Mouse (Mus musculus) urinary bladder, postnatal 36 days (tissue): ENCODE measurements around the gene Acvr1b.

Experiments used
- DNase-seq, 2 experiments: peaks; one replicate each; pipeline ENCODE4 v3.0.0; 2022; ENCODE audit warnings: low spot score in 2 of 2, mixed read lengths in 1 of 2

The Acvr1b gene

DNA sequence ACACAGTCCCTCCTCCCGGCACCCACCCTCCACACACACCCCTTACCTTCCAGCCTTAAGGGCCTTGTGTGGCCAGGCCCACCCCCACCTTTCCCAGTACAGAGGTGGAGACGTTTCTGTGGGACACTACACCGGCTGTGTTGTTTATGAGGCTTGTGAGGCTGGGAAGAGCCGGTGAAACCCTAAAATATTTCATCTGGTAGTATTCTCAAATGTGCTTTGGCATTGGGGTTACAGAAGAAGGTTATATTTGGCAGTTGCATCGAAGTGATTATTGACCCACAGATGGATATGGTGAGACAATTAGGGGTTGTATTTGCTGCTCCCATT is 1.2 kb downstream of the Acvr1b start:
- DNase-seq = no peak

DNA sequence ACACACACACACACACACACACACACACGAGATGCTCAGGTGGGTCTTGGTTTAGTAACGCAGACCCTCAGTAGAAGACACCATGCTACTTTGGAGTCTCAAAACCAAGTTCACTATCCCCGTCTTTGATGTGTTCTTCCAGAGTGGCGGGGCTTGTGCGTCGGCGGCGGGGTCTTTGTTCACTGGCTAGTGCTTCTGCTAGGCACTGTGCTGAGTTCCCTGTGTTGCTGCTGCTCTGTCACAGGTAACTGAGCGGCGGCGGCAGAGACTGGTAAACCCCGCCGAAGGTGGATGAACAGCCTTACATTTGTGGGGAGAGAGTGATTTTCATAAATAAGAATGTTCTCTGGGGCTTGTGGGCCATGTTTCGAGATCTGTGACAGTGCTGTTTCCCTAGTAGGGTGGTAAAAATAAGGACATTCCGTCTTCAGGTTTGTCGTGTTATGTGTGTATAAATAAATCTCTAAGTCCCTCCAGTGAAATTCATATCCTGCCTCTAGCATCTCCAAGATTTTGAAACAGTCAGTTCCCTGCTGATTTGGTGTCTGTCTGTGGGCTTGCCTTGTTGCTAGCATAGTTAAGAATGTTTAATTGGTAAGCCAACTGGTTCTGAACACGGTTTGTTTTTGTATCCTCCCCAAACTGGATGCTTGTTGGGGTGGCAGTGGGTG is 1.9 kb downstream of the Acvr1b start:
- DNase-seq = no peak

DNA sequence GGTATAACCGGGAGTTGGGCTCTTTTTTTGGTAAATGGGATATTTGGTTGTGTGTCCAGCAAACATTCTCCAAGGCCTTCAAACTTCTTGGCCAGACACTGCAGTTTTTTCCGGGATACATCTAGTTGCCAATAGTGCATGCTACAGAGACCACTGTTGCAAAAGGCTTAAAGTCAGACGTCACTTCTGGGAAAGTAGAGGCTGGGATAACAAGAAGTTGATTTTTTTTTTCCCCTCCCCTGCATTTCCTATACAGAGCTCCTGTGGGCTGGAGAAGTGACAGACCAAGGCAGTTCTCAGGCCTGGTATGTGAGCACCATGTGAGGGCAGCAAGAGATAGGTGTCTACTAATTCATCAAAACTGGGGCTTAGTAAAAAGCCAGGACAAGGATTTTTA is 2.4 kb downstream of the Acvr1b start:
- no peak for DNase-seq

DNA sequence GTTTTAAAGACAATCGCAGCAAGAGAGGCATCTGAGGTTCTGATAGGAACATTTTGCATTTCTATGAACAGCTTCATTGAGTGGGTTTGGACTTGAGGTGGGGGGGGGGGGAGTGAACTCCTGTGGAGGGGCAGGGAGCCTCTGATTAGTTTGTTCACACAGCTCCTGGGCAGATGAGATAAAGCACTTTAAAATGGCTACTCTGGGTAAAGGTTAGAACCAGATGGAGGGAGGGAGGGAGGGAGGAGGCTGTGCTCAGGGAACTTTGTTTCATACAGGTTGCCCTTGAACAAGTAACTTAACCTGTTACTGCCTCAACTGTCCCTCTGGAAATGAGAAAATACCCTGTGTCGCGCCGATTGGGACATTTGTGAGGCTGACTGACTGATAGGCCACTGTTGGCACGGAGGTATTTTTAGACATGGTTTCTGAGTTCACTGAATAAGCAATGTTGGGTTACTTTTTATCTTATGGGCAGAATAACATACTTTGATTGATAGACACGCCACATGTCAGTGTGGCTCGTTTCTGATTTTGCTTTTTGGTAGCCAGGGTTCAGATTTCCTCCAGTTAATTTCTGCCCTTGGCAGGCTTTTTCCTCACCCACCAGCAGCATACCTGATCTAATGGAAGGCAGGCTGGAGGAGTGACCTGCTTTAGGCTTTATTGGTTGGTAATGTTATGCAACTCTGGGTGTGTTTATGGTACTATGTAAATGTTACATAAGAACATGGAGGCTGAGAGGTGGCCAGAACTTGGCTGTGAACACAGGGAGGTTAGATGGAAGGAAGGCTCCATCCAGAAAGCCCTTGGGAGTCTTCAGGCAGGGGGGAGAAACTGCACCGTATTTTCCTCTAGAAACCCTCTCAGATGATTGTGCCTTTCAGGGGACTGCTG is 3.2 kb downstream of the Acvr1b start:
- DNase-seq = no peak

DNA sequence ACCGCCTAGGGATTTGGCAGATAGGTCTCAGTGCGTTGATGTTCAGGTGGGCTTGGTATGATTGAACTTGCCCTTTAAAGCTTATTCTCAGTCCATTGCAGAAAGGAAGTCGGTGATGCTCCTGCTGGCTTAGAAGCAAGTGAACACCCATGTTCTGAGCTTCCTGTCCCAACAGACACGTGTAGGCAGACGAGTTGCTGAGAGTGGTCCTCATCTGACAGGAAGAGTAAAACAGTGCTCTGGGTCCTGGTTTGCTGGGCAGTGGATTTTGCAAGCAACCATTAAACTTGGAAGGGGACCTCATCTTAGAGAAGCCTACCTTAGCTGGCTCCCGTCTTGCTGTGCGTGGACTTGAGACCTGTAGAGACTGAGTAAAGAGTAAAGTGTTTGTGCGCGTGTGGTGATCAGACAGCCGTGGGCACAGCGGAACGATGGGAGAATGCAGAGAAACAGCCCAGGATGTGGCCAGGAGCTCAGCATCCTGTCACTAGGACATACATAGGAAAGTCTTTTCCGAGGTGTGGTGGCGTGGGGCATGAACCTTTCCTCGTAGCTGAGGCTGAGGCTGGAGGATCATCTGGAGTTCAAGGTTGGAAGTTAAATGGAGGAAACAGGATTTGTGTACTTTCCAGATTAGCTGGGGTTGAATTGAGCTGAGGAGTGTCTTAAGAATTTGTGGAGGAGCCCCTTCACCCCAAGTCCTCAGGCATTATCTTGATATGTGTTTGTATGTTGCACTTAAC is 6.7 kb downstream of the Acvr1b start:
- DNase-seq = no peak

DNA sequence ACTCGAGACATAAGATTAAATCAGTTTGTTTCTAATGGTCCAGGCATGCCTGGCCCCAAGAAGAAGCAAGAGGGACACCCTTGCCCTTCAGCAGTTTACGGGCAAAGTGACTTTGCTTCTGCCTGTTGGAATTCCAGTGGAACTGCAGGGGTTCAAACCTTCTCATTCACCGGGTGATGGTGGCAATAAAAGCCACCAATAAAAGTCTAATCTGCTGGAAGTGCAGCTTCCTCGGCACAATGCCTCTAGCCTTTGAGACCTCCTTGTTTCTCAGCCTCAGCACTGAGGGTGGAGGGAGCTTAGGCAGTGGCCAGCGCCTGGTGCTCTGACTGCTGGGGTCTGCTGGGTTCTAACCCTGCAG is 7.2 kb downstream of the Acvr1b start:
- no peak for DNase-seq

DNA sequence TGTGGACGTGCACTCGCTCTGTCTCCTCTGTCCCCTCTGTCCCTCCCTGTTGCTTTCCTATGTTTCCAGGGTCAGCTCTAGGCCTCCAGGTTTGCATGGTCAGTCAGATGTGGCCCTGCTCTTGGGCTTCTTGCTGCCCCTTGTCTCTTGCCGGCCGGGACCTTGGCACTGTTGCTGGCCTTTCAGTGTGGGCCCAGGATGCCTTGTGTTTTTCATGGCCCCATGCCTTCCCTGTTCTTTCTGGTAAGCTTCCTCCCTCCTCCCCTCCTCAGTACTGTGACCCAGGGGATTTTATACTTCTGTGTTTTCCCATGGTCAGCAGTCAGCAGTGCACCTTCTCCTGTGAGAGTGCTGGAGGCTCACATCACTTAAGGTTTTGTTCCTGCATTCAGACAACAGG is 7.6 kb downstream of the Acvr1b start:
- no peak for DNase-seq

DNA sequence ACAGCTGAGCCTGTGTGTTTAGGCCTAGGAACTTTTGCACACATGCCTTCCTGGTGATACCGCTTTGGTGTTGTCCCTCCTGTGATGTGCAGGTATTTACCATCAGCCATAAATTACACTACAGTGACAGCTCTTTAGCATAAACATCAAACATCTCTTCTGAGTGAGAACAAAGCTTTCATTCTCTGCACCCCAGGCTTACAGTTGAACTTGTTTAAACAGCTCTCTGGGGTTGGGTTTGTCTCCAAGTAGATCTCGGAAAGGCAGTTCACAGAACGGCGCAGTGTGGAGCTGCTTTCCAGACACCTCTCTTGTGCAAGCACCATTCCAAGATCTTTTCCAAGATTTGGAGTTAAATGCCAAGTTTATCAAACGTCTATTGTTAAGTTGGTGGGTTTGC is 8.8 kb downstream of the Acvr1b start:
- DNase-seq = no peak

DNA sequence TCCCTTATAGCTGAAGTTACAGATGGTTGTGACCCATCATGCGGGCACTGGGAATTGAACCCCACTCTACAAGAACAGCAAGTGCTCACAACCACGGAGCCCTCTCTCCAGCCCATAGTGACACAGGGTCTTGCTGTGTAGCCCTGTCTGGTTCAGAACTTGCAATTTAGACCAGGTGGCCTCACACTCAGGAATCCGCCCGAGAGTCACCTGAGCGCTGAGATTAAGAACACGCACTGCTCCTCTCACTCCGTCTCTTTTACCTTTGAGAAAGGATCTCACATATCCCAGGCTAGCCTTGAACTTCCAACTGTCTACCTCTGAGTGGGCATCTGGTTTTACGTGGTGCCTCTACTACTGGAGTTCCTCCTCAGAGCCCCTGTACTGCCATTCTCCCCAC is 10.4 kb downstream of the Acvr1b start:
- no peak for DNase-seq

DNA sequence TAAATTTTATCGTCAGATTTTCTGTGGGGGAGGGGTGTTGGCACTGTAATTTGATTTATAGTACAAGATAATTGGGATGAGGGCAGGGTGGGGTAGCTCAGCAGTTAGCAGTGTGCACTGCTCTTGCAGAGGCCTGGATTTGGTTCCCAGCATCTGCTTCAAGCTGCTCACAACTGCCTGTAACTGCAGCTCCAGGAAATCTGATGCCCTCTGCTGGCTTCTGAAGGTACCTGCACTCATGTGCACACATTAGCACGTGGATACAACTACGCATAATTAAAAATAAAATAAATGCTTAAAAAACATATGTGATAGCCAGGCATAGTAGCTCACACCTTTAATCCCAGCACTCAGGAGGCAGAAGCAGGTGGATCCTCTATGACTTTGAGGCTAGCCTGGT is 11.7 kb downstream of the Acvr1b start:
- no peak for DNase-seq

DNA sequence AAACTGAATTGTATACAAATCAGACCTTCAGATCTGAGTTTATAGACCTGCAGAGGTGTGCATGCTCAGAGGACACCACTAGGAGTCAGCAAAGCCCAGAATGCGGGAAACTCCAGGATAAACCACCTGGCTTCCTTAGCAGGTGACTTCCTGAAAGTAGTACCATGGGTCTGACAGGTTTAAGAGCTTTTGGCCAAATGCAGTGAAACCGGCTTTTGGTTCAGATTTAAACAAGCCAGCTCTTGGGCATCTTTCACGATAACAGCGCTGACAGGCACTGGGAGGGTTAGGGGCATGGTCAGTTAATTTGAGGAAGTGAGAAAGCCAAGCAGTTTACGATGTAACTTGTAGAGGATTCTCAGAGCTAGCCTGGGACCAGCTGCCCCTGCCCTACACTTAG is 14.0 kb downstream of the Acvr1b start:
- no peak for DNase-seq

DNA sequence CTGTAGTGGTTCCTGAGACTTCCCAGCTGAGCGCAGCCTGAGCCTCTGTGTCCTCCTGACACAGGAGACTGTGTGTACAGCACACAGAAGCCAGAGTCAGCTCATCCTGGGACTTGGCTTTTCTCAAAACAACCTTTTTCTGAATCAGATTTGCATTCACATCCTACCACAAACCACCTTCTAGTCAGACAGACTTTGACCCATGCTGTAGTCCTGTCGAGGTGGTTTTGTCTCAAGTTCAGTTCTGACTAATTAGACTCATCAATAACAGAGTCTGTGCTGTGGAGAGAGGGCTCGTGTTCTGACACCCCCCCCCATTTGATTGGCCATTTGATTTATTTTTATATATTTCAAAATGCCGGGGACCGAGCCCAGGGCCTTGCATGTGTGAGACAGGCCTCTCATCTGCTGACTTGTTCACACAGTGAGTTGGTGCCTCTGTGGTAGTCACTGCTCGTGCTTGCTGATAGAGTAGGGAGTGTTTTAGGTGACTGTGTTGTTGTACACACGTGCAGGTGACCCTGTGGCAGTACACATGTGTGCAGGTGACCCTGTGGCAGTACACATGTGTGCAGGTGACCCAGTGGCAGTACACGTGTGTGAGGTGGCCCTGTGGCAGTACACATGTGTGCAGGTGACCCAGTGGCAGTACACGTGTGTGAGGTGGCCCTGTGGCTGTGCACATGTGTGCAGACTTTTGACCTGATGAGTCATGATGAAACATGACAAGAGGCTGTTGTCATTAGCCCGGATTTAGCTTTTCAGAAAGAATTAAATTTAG is 16.3 kb downstream of the Acvr1b start:
- DNase-seq = no peak

DNA sequence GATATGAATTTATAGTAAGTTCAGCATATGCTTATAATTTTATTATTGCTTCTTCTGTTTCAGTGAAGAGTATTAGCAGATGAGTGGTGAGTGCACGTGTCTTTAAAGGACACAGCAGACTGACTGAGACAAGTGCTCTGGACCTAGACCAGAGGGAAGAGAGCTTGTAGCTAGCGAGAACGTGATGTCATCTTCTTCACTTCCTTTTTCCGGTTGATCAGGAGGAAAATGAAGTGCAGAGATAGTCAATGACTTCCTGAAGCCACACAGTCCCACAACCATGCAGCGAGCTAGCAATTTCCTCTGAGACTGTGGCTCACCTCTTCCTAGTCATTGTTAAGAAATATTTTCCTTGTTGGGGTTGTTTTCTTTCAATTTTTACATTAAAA is 16.9 kb downstream of the Acvr1b start:
- DNase-seq = no peak

DNA sequence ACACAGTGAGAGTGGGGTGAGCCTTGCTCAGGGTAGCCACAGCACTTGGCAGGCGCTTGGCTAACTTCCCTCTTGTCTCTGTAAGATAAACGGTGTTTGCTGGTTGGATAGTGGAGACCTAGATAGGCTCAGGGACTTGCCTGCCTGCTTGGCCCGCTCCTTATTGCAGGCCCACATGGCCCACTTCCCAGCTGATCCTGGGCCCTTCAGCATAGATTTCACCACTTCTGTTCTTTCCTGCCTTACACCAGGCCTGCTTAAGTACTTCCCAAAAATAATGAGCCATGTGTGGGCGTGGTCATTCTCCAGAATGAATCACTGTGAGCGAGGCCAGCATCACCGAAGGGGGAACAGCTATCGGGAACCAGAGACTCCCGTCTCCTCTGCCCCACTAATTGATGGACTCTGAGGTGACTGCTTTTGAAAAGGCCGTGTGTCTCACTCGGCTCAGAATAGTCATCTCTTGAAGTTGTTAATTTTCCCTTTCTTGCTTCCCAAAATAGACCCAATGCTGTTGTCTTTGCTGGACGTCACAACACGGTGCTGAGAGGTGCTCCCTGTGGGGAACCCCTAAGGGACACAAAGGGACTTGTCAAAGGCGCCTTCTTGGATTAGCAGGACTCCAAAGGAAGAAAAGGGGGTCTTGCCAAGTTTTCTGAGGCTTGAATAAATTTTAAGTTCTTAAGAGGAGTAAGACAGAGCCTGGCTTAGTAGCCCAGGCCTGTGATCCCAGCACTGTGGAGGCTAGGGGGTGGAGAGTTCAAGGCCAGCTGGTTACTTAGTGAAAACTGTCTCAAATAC is 17.8 kb downstream of the Acvr1b start:
- DNase-seq = peak; percentile 67 to 80

DNA sequence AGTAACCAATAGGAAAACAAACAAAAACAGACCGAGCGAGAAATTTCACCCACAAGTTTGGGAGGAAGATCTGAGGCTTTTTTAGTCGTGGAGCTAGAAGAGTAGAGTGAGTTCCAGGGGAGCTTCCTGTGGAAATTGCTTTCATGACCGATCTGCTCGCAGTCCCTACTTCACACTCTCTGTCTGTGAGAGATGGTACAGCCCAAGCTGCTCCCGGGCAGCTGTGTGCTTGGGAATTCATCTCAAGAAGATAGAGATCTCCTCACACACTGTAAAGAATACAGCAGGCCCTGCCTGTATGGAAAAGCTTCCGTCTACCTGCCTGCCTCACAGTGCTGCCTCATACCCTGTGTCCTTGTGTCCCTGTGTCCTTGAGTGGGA is 18.4 kb downstream of the Acvr1b start:
- no peak for DNase-seq

DNA sequence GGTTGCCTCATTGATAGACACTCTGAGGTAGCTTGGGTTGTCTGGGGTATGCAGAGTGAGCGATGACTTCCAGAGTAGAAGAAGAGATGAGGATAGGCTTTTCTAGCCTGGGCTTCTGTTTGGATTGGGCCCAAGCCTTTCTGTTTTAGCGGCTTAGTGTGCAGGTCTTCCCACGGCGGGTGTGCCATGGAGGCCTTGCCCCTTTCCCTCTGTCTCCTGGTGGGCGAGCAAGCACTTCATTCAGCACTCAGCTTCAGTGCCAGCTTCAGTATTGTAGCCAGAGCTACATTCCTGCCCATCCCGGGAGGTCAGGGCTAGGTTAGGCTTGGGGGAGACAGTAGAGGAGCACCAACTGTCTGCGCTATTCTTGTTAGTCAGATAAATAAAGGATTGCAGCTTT is 18.8 kb downstream of the Acvr1b start:
- DNase-seq = no peak

DNA sequence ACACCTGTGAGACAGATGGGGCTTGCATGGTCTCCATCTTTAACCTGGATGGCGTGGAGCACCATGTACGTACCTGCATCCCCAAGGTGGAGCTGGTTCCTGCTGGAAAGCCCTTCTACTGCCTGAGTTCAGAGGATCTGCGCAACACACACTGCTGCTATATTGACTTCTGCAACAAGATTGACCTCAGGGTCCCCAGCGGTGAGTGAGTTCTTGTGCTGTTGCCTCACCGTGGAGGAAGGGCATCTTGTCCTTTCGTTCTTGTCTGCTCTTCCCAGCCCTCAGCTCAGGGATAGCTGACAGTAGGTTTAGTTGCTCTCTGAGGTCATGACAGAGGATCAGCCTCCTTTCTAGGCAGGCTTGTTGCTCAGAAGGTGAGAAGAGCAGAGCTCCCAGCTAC is 20.1 kb downstream of the Acvr1b start:
- no peak for DNase-seq

DNA sequence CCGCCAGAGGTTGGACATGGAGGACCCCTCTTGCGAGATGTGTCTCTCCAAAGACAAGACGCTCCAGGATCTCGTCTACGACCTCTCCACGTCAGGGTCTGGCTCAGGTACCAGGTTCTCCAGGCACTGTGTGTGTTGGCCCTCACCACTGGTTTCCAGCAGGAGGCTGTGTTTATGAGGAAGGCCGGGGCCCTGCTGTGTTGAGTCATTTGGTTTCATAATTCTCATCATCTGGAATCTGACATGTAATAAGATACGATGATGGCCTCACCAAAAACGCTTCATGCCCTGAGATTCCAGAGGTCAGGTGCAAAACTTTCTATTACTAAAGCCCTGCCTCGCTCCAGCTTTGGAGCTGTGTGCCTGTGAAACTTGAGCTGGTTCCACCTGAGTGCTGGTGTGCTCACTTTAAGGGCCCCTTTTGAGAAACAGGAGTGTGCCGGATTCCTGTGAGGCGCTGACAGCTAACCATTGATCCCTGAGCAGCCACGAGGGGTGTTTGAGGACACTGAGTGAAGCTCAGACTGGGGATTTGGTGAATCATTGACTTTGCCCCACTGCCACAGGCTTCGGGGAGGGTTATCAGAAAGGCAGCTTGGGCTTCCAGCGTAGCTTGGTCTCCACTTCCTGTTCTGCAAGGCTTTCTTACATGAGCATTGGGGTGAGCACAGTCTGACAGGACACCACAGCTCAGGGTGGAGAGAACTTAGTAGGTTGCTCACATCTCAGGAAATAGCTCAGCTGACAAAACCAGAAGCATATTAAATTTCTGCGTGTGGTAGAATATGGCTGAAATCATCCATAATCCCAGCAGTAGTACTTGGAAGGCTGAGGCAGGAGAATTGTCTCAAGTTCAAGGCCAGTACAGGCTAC is 21.3 kb downstream of the Acvr1b start:
- no peak for DNase-seq

DNA sequence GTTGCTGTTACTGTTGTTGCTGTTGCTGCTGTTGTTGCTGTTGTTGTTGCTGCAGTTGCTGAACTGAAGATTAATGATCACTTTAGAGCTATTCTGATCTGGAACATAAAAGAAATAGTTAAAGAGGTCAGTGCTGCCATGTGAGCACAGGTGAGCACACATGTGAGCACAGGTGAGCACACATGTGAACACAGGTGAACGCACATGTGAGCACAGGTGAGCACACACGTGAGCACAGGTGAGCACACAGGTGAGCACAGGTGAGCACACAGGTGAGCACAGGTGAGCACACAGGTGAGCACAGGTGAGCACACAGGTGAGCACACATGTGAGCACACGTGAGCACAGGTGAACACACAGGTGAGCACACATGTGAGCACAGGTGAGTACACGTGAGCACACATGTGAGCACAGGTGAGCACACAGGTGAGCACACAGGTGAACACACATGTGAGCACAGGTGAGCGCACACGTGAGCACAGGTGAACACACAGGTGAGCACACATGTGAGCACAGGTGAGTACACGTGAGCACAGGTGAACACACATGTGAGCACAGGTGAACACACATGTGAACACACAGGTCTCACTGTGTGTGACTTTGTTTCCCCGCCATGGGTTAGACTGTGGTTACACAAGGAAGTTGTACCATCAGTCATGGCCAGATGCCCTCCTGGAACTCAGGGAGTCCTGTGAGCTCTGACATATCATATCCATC is 22.4 kb downstream of the Acvr1b start:
- no peak for DNase-seq

DNA sequence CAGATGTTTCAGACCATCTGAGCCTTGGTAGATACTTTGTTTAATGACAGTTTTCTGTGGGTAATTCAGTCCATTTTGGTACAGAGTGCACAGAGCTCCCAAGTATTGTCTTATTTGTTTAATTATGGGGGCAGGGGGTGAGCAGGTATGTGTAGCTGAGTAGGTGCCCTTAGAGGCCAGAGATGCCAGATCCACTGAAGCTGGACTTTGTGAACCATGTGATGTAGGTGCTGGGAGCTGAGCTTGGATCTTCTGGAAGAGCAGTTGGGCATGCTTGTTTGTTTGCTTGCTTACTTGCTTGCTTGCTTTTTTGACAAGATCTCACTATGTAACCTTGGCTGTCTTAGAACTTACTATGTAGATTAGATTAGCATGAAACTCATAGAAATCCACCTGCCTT is 23.1 kb downstream of the Acvr1b start:
- DNase-seq = no peak
